Mouse (Mus musculus) megakaryocyte, embryonic 14.5 days (primary cell): ENCODE results near the gene Cyp2b13.

Source experiments
- FLI1 ChIP-seq: IDR thresholded peaks from 2 replicates; pipeline ENCODE4 v1.6.1; 2012; ENCODE audit warnings: low read length, inconsistent platforms, mixed read lengths
- GATA1 ChIP-seq: IDR thresholded peaks from 3 replicates; pipeline ENCODE4 v1.6.1; 2012; ENCODE audit warnings: mixed read lengths, low read length, inconsistent platforms, borderline replicate concordance

GRCm38 (mm10) chr7:26082595-26082994 lies 21.3 kb downstream of the Cyp2b13 start:
- no peak for TF ChIP-seq GATA1
- no peak for TF ChIP-seq FLI1
